Mouse (Mus musculus) regulatory T cell (primary cell): ENCODE measurements at regions not wholly inside any gene's neighbourhood (a gene's known extent, or its start where the extent isn't known, plus 50 kb on each side); places are given as distances from the start of the nearest gene placed in this dataset.

Experiments
- in situ Hi-C: fragments of 300-600 bp; cut with MboI, MseI; formaldehyde crosslinking; loops from one replicate; pipeline ENCODE4 v1.15.1; 2025; ENCODE audit warnings: high pct_unique_total_duplicates

DNA sequence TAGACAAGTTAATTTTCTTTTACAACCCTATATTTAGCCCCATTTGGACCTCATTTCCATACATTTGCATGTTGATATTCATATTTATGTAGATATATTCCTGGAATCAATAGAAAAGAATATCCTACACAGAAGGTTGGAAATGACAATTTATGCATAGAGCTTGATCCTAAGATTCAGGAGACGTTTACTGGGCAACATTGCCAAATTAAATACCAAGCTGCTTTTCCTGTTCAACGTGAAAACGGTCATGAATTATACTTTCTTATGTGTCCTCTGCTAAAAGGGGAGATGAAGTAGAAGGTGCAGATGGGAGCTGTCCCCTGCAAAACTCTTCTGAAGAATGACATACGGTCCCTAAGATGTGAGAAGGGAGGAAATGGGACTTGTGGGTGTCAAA lies 2888.9 kb upstream of the Lrrc6 start:
- in situ Hi-C loops: no loop called here

DNA sequence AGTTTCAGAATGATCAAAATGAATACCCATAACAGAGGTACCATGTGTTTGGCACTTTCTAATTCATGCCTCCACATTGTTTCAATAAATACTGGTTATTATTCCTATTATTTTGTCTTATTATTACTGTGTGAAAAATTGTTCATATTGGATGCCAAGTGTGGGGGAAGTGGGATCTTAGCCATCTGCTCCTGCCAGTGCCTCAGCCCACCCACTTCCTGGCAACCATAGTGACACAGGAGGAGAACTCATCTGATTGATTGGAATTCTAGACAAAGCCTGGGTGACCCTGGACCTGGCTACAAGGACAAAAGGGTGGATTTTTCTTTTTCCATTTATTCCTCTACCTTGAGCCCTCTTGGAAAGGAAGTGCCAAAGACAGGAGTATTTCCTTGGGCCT lies 2886.8 kb upstream of the Lrrc6 start:
- in situ Hi-C loops: no loop called here

DNA sequence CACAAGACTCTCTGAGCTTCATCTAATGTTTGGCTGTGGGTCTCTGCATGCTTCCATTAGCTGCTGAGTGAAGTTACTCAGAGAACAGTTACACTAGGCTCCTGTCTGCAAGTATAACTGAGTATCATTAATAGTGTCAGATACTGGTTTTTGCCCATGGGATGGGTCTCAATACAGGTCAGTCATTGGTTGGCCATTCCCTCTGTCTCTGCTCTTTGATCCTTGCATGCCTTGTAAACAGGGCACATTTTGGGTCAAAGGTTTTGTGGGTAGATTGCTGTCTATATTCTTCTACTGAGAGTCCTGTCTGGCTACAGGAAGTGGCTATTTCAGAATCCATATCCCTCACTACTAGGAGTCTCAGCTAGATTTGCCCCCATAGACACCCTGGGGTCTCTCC lies 2864.7 kb upstream of the Lrrc6 start:
- in situ Hi-C loops: no loop called here

- in situ Hi-C loops: no loop called here
These were observed 2849.5 kb upstream of the Lrrc6 start for GRCm38 (mm10) chr15:69350053-69350739.

DNA sequence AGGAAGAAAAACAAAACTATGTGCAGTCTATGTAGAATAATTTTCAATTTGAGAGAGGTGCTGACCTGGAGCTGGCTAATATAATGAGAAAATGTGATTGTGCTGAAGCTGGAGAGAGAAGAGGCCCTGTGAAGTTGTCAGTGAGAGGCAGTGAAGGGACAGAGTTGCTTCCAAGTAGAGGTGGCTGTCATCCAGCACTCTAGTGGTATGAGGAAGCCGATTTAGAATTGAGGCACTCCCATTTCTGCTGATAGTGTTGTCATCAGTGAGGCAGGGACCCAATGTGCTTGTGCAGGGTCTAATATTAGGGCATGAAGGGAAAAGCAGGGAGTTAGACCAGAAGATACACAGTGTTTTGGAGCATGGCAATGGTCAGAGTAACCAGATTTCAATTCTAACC lies 2845.4 kb upstream of the Lrrc6 start:
- in situ Hi-C loops: no loop called here

- in situ Hi-C loops: no loop called here
These were observed 2842.0 kb upstream of the Lrrc6 start for GRCm38 (mm10) chr15:69342759-69343158.

GRCm38 (mm10) chr15:69336491-69336890 lies 2835.8 kb upstream of the Lrrc6 start:
- in situ Hi-C loops: no loop called here

GRCm38 (mm10) chr15:69326537-69326936 lies 2825.8 kb upstream of the Lrrc6 start:
- in situ Hi-C loops: no loop called here

DNA sequence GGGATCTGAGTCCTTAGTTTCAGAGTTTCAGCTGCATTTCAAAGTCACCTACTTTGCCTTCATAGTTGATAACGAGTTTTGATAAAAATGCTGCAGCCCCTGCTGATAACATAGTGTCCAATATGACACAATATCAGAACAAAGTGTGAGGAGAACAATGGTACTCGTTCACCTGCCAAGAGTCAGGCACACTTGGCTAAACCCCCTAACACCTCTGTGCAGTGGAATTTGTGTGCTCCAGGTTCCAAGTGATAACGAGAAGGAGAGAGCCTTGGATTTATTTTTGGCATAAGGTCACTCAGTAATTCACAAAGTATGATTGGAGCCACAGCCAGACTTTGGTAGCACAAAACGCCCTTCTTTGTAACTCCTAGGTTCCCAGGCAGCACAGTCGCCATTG lies 2802.4 kb upstream of the Lrrc6 start:
- in situ Hi-C loops: no loop called here

GRCm38 (mm10) chr15:69291273-69291672 lies 2790.6 kb upstream of the Lrrc6 start:
- in situ Hi-C loops: no loop called here

GRCm38 (mm10) chr15:69275546-69276255 lies 2775.0 kb upstream of the Lrrc6 start:
- in situ Hi-C loops: no loop called here

GRCm38 (mm10) chr15:69274225-69274766 lies 2773.6 kb upstream of the Lrrc6 start:
- in situ Hi-C loops: no loop called here

DNA sequence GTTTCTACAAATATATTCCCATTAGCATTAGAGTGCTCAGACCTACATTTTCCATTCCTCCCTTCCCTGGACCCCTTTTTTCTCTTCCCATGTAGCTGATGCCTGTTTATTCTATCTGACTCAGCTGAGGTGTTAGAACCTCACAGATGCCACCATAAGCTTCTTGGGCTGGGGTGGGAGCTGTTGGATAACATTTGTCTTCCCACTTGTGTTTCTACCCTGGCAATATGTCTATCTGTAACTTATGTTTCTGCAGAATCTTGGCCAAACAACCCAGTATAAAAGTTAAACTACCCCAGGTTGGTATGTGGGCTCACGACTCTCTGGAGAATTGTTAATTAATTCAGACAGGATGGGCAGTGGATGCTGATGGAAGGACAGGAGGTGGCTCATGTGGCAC lies 2772.8 kb upstream of the Lrrc6 start:
- in situ Hi-C loops: no loop called here

GRCm38 (mm10) chr15:69261940-69262339 lies 2761.2 kb upstream of the Lrrc6 start:
- in situ Hi-C loops: no loop called here

DNA sequence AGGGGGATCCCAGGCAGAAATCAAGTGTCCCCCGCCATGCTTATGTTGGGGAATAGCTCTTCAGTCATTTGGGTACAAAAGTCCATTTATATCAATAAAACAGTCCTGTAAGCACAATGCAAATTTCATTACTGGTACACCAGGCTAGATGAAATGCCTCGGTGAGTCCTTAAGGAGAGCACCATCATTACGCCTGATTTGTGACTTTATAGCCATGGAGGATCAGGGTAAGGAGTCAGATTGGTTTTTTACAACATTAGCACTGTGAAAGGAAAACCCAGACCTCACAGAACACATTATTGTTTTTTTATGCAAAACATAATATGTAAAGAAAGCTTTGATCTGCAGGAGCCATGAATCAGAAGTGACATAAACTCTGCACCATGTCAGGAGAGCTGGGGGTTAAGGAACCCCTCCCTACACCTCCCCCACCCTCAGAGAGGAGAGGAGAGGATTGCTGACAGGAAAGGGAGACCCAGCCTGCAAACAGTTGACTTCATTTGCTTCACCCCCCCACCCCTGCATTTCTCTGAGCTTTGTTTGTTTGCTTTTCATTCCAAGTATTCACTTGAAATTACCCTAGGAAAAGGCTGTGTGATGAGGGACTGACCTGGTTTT lies 2756.6 kb upstream of the Lrrc6 start:
- in situ Hi-C loops: no loop called here

DNA sequence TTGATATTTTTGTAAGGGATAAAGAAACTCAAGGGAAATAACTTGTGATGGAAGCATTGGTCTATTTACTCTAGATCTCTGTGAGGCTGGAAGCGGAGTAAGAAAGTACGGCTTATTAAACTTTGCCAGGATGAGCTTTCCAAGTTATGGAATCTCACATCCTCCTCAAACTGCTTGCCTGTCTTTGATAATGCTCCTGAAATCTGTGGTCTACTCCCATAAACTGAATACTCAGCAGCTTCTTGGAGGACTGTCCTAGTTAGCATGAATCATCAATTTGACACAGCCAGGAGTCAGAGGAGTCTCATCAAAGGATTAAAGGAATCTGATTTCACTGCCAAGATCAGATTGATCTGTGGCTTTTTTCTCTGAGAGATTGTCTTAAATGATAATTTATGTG lies 2753.0 kb upstream of the Lrrc6 start:
- in situ Hi-C loops: no loop called here

GRCm38 (mm10) chr15:69252095-69252494 lies 2751.4 kb upstream of the Lrrc6 start:
- in situ Hi-C loops: no loop called here

GRCm38 (mm10) chr15:69246190-69246966 lies 2745.7 kb upstream of the Lrrc6 start:
- in situ Hi-C loops: no loop called here

DNA sequence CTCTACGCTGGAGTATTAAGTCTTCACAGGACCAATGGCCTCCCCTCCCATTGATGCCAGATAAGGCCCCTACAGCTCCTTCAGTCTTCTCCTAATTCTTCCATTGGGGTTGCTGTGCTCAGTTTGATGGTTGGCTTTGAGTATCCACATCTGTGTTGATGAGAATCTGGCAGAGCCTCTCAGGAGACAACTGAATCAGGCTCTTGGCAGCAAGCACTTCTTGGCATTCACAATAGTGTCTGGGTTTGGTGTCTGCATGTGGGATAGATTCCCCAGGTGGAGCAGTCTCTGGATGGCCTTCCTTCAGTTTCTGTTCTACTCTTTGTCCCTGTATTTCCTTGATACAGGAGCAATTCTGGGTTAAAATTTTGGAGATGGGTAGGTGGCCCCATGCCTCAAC lies 2734.6 kb upstream of the Lrrc6 start:
- in situ Hi-C loops: no loop called here

- in situ Hi-C loops: no loop called here
These were observed 2724.2 kb upstream of the Lrrc6 start for GRCm38 (mm10) chr15:69224619-69225587.

DNA sequence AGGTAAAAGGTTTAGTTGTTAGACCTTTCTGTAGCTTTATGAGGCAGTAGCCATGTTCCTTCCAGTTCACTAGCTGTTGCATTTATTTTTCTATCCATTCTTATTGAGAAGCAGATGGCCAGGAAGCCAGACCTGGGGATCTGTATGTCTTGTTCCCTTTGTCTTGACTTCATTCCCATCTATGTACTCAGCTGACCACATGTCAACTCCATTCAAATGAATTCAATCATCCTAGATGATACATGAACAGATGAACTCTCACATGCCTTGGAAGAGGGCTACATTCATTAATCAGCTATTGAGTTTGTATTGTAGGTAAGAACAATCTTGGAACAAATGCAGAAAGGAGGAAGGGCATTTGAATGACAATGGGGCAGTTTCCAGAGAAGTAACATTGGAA lies 2722.7 kb upstream of the Lrrc6 start:
- in situ Hi-C loops: no loop called here
